8 mouse cellular contexts compared by ENCODE assay signal in the genomic region with DNA sequence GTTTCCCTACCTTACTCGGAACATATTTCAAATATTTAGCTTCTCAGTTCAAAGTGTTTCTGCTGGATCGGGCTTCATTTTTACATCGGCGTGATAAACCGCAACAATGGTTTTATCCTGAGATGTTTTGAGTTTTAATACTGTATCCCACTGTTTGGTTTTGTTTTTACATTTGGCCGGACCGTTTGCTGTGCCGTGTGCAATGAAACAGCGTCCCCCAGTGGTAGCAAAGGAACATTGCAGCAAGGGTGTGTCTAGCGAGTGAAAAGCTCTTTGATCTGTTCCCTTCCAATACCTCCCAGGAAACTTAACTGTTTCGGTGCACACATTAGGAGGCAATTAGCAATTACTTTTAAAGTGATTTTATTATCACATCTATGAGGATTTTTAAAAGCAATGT.
DNase-seq lines count a peak whose midpoint lies in the region; ATAC-seq and TF ChIP-seq lines count a peak whose summit lies in the region.

No protein-coding gene starts in this region.

- DNase-seq in kidney, adult 9 months = peak; percentile 28
- no peak for DNase-seq in kidney, postnatal 25 days
- DNase-seq in c-Kit-positive CD71-positive TER-119-positive erythroid progenitor cells, embryonic 14.5 days (ENCODE audit: low spot score) = peak; percentile 5
- DNase-seq in heart, embryonic 10.5 days (ENCODE audit: low spot score) = peak; percentile 67
- DNase-seq in limb, embryonic 14.5 days (ENCODE audit: low spot score) = peak; percentile 42

- H3K27me3 ChIP-seq in ES-Bruce4 (ENCODE audit: control insufficient read depth, insufficient read depth, low read length, poor library complexity, severe bottlenecking) = no peaks in the 10 kb centered on the region
- H3K27me3 ChIP-seq in heart, embryonic 10.5 days (ENCODE audit: insufficient read depth, poor library complexity, severe bottlenecking) = no peaks in the 10 kb centered on the region
- H3K27me3 ChIP-seq in limb, embryonic 14.5 days (ENCODE audit: control insufficient read depth, insufficient read depth, low read length) = no peaks in the 10 kb centered on the region

- no peak overlapping the region for H3K4me3 ChIP-seq in ES-Bruce4 (ENCODE audit: low read depth, low read length)
- H3K4me3 ChIP-seq in heart, embryonic 10.5 days = no peak overlapping the region
- no peak overlapping the region for H3K4me3 ChIP-seq in limb, embryonic 14.5 days (replicated peaks; ENCODE audit: low read length)

- peak overlapping the region; percentile 8; the same call in 1 of the 2 replicates for H3K4me2 ChIP-seq in limb, embryonic 14.5 days (replicated peaks; ENCODE audit: low read depth, low read length, severe bottlenecking)

- no peak overlapping the region for H3K9ac ChIP-seq in ES-Bruce4 (ENCODE audit: low read depth, poor library complexity, severe bottlenecking)
- no peak overlapping the region for H3K9ac ChIP-seq in limb, embryonic 14.5 days (ENCODE audit: low read depth, low read length, severe bottlenecking)

- no peak for TF ChIP-seq EP300 in ES-Bruce4 (IDR thresholded peaks at IDR 0.05; ENCODE audit: insufficient read depth, low read depth, low read length)

- no peaks in the 10 kb centered on the region for H3K9me3 ChIP-seq in ES-Bruce4 (replicated peaks; ENCODE audit: control insufficient read depth, insufficient read depth, low read length, poor library complexity, severe bottlenecking)
- no peaks in the 10 kb centered on the region for H3K9me3 ChIP-seq in heart, embryonic 10.5 days
- H3K9me3 ChIP-seq in limb, embryonic 14.5 days (ENCODE audit: control insufficient read depth, low read length) = no peaks in the 10 kb centered on the region

- no peak for TF ChIP-seq POLR2A in ES-Bruce4 (IDR thresholded peaks at IDR 0.05; ENCODE audit: insufficient read depth, low read length)
- TF ChIP-seq POLR2A in limb, embryonic 14.5 days (IDR thresholded peaks at IDR 0.05; ENCODE audit: borderline replicate concordance, extremely low read depth, insufficient read depth, insufficient read length) = no peak

- 53% methylated on average over 11 of the region's 11 CpGs for WGBS in heart, embryonic 10.5 days
- 29% methylated on average over 11 of the region's 11 CpGs for WGBS in limb, embryonic 14.5 days

- ATAC-seq in limb, embryonic 14.5 days (ENCODE audit: low FRiP score, low read depth) = peak; percentile 42
- ATAC-seq in granulocyte monocyte progenitor cell, adult 5-6 weeks (replicated peaks; ENCODE audit: poor library complexity, severe bottlenecking) = no peak
- ATAC-seq in erythroblast, adult 5-6 weeks (replicated peaks; ENCODE audit: low FRiP score, poor library complexity, severe bottlenecking) = no peak

- H3K27ac ChIP-seq in ES-Bruce4 (ENCODE audit: insufficient read depth, low read length) = no peak overlapping the region
- no peak overlapping the region for H3K27ac ChIP-seq in heart, embryonic 10.5 days
- peak overlapping the region; percentile 70 for H3K27ac ChIP-seq in limb, embryonic 14.5 days (replicated peaks; ENCODE audit: low read depth, low read length)

- TF ChIP-seq CTCF in ES-Bruce4 (IDR thresholded peaks at IDR 0.05; ENCODE audit: low read depth, low read length) = peak; percentile 80

- H3K36me3 ChIP-seq in ES-Bruce4 (ENCODE audit: control insufficient read depth, insufficient read depth, low read length, poor library complexity, severe bottlenecking) = no peaks in the 10 kb centered on the region
- no peaks in the 10 kb centered on the region for H3K36me3 ChIP-seq in heart, embryonic 10.5 days
- no peaks in the 10 kb centered on the region for H3K36me3 ChIP-seq in limb, embryonic 14.5 days (ENCODE audit: control insufficient read depth, insufficient read depth, low read length)

- H3K4me1 ChIP-seq in ES-Bruce4 (ENCODE audit: control insufficient read depth, insufficient read depth, low read length) = no peaks in the 10 kb centered on the region
- 0 out of 2 replicates have a peak, but pooled peaks cover 2% of the 10 kb centered on the region for H3K4me1 ChIP-seq in heart, embryonic 10.5 days
- 0 out of 2 replicates have a peak, but pooled peaks cover 10% of the 10 kb centered on the region for H3K4me1 ChIP-seq in limb, embryonic 14.5 days (ENCODE audit: control insufficient read depth, insufficient read depth, low read length)

Comparison
In these comparisons a context has a peak if more than half of its experiments do, and no peak if none do; other contexts are left out.
1. DNase-seq: peak in kidney, adult 9 months (single experiment), c-Kit-positive CD71-positive TER-119-positive erythroid progenitor cells, embryonic 14.5 days (single experiment), heart, embryonic 10.5 days (single experiment) and limb, embryonic 14.5 days (single experiment); none in kidney, postnatal 25 days (0 of 2).